Comparison of ENCODE assay signal across 17 mouse cellular contexts in genomic region chr1:179492908-179493307, GRCm38 (mm10). TPM values are rescaled to one million over a fixed set of nuclear protein-coding genes. Genes with fewer than 3 reads are reported as not detected.
DNase-seq lines count a peak whose midpoint lies in the region; ATAC-seq lines count a peak whose summit lies in the region.
"Had no signal": no experiment of that assay in that cellular context is flagged by ENCODE, and none has a peak within 500 bp of the region (broad histone marks: within the 10 kb centered on the region; RNA-seq: fewer than 3 reads in every experiment).

No protein-coding gene starts in this region.

- ATAC-seq in CD4-positive, CD25-positive, alpha-beta regulatory T cell, adult 4 months, result peak; percentile 51
- ATAC-seq in common myeloid progenitor, adult 5-6 weeks (replicated peaks; ENCODE audit: low read depth, poor library complexity, severe bottlenecking), result peak; percentile 52; the same call in 1 of the 2 replicates
- ATAC-seq in megakaryocyte-erythroid progenitor cell, adult 5-6 weeks (replicated peaks; ENCODE audit: low FRiP score, low TSS enrichment, poor library complexity, severe bottlenecking), result peak; percentile 69
- no peak for ATAC-seq in liver, embryonic 11.5 days (replicated peaks; ENCODE audit: low FRiP score)
- no peak for ATAC-seq in intestine, embryonic 15.5 days
- ATAC-seq: forebrain, embryonic 15.5 days had no signal

- H3K27ac ChIP-seq in liver, embryonic 11.5 days (ENCODE audit: low read depth, low read length), result no peak overlapping the region
- H3K27ac ChIP-seq in intestine, embryonic 15.5 days, result no peak overlapping the region
- H3K27ac ChIP-seq: forebrain, embryonic 15.5 days; heart, embryonic 10.5 days; hindbrain, embryonic 13.5 days had no signal

- no peaks in the 10 kb centered on the region for H3K27me3 ChIP-seq in liver, embryonic 11.5 days (replicated peaks; ENCODE audit: control insufficient read depth, insufficient read depth, low read length)
- no peaks in the 10 kb centered on the region for H3K27me3 ChIP-seq in intestine, embryonic 15.5 days (replicated peaks)
- H3K27me3 ChIP-seq: forebrain, embryonic 15.5 days; hindbrain, embryonic 13.5 days had no signal

- no peak overlapping the region for H3K9ac ChIP-seq in liver, embryonic 11.5 days (ENCODE audit: low read depth, low read length)
- no peak overlapping the region for H3K9ac ChIP-seq in intestine, embryonic 15.5 days
- H3K9ac ChIP-seq: forebrain, embryonic 15.5 days; hindbrain, embryonic 13.5 days had no signal

- WGBS in liver, embryonic 11.5 days, result 46% methylated on average over 5 of the region's 5 CpGs
- 85% methylated on average over 5 of the region's 5 CpGs for WGBS in intestine, embryonic 15.5 days

- no peak overlapping the region for H3K4me3 ChIP-seq in liver, embryonic 11.5 days (ENCODE audit: low read depth, low read length)
- no peak overlapping the region for H3K4me3 ChIP-seq in intestine, embryonic 15.5 days (replicated peaks)
- H3K4me3 ChIP-seq: forebrain, embryonic 15.5 days; heart, embryonic 10.5 days; hindbrain, embryonic 13.5 days had no signal

- H3K9me3 ChIP-seq in liver, embryonic 11.5 days (ENCODE audit: control insufficient read depth, low read length), result no peaks in the 10 kb centered on the region
- no peaks in the 10 kb centered on the region for H3K9me3 ChIP-seq in intestine, embryonic 15.5 days
- H3K9me3 ChIP-seq: forebrain, embryonic 15.5 days; heart, embryonic 10.5 days had no signal

- peak; percentile 35 for DNase-seq in 416B (ENCODE audit: low read depth)
- DNase-seq in liver, embryonic 11.5 days (ENCODE audit: low spot score), result no peak
- DNase-seq: adrenal gland, adult 8-10 months; adrenal gland, postnatal 36 days; cerebellum, adult 8-10 months; cerebellum, postnatal 14 days; gastrocnemius, postnatal 36 days; heart, adult 18-20 months; heart, postnatal 14 days; kidney, adult 11 months had no signal

- no peaks in the 10 kb centered on the region for H3K36me3 ChIP-seq in liver, embryonic 11.5 days (ENCODE audit: control insufficient read depth, insufficient read depth, low read length)
- no peaks in the 10 kb centered on the region for H3K36me3 ChIP-seq in intestine, embryonic 15.5 days
- H3K36me3 ChIP-seq: forebrain, embryonic 15.5 days; hindbrain, embryonic 13.5 days had no signal

- H3K4me1 ChIP-seq in liver, embryonic 11.5 days (replicated peaks; ENCODE audit: control insufficient read depth, insufficient read depth, low read length), result no peaks in the 10 kb centered on the region
- 0 out of 2 replicates have a peak, but pooled peaks cover 4% of the 10 kb centered on the region for H3K4me1 ChIP-seq in intestine, embryonic 15.5 days (replicated peaks)
- H3K4me1 ChIP-seq: forebrain, embryonic 15.5 days had no signal

- no peak overlapping the region for H3K4me2 ChIP-seq in liver, embryonic 11.5 days
- no peak overlapping the region for H3K4me2 ChIP-seq in intestine, embryonic 15.5 days (replicated peaks)
- H3K4me2 ChIP-seq: forebrain, embryonic 15.5 days; hindbrain, embryonic 13.5 days had no signal

RNA-seq across cellular contexts. Expression of gene Smyd3, which starts 24.9 kb away (rescaled TPM):
- 10 to 100 TPM; 46.9 to 47.9 TPM for polyA plus RNA-seq in CD4-positive, CD25-positive, alpha-beta regulatory T cell, adult 4 months (2017; shearing (Covaris generic))
- 41.1 and 52.2 TPM in 2 replicates for total RNA-seq in common myeloid progenitor, adult 5-6 weeks (2017)
- total RNA-seq in megakaryocyte-erythroid progenitor cell, adult 5-6 weeks (2014; fragmentation: Nextera tagmentation), result 32.2 and 48.9 TPM in 2 replicates
- 22.6 and 25.8 TPM in 2 replicates for total RNA-seq in megakaryocyte-erythroid progenitor cell, adult 5-6 weeks (2017)
- polyA plus RNA-seq in liver, embryonic 11.5 days (2014; fragmentation: Nextera tagmentation; extraction: Ambion mirVana), result 14.0 and 17.3 TPM in 2 replicates
- 15.3 and 18.1 TPM in 2 replicates for polyA plus RNA-seq in intestine, embryonic 15.5 days (2015; fragmentation: Nextera tagmentation; extraction: Ambion mirVana)

RNA-seq across cellular contexts. Expression of gene Tfb2m, which starts 53.2 kb away (rescaled TPM):
- 10 to 100 TPM; 29.1 to 33.3 TPM for polyA plus RNA-seq in CD4-positive, CD25-positive, alpha-beta regulatory T cell, adult 4 months (2017; shearing (Covaris generic))
- total RNA-seq in common myeloid progenitor, adult 5-6 weeks (2017), result 41.3 and 101 TPM in 2 replicates
- 30.4 and 44.8 TPM in 2 replicates for total RNA-seq in megakaryocyte-erythroid progenitor cell, adult 5-6 weeks (2014; fragmentation: Nextera tagmentation)
- 57.7 and 77.9 TPM in 2 replicates for total RNA-seq in megakaryocyte-erythroid progenitor cell, adult 5-6 weeks (2017)
- polyA plus RNA-seq in liver, embryonic 11.5 days (2014; fragmentation: Nextera tagmentation; extraction: Ambion mirVana), result 25.0 and 31.9 TPM in 2 replicates
- polyA plus RNA-seq in intestine, embryonic 15.5 days (2015; fragmentation: Nextera tagmentation; extraction: Ambion mirVana), result 28.8 and 36.1 TPM in 2 replicates

RNA-seq across cellular contexts. Expression of gene Cnst, which starts 53.3 kb away (rescaled TPM):
- 10 to 100 TPM; 15.5 to 22.3 TPM for polyA plus RNA-seq in CD4-positive, CD25-positive, alpha-beta regulatory T cell, adult 4 months (2017; shearing (Covaris generic))
- total RNA-seq in common myeloid progenitor, adult 5-6 weeks (2017), result 10.0 and 21.4 TPM in 2 replicates
- total RNA-seq in megakaryocyte-erythroid progenitor cell, adult 5-6 weeks (2014; fragmentation: Nextera tagmentation), result 18.3 and 21.0 TPM in 2 replicates
- total RNA-seq in megakaryocyte-erythroid progenitor cell, adult 5-6 weeks (2017), result 16.3 and 18.4 TPM in 2 replicates
- polyA plus RNA-seq in liver, embryonic 11.5 days (2014; fragmentation: Nextera tagmentation; extraction: Ambion mirVana), result 12.9 and 16.7 TPM in 2 replicates
- 11.0 and 11.8 TPM in 2 replicates for polyA plus RNA-seq in intestine, embryonic 15.5 days (2015; fragmentation: Nextera tagmentation; extraction: Ambion mirVana)

Comparison
In these comparisons a context has a peak if more than half of its experiments do, and no peak if none do; other contexts are left out.
1. ATAC-seq: peak in CD4-positive, CD25-positive, alpha-beta regulatory T cell, adult 4 months (single experiment), common myeloid progenitor, adult 5-6 weeks (single experiment) and megakaryocyte-erythroid progenitor cell, adult 5-6 weeks (single experiment); none in liver, embryonic 11.5 days (single experiment) and intestine, embryonic 15.5 days (single experiment).